Mouse (Mus musculus): ENCODE results near the gene Aoc2.

DNA sequence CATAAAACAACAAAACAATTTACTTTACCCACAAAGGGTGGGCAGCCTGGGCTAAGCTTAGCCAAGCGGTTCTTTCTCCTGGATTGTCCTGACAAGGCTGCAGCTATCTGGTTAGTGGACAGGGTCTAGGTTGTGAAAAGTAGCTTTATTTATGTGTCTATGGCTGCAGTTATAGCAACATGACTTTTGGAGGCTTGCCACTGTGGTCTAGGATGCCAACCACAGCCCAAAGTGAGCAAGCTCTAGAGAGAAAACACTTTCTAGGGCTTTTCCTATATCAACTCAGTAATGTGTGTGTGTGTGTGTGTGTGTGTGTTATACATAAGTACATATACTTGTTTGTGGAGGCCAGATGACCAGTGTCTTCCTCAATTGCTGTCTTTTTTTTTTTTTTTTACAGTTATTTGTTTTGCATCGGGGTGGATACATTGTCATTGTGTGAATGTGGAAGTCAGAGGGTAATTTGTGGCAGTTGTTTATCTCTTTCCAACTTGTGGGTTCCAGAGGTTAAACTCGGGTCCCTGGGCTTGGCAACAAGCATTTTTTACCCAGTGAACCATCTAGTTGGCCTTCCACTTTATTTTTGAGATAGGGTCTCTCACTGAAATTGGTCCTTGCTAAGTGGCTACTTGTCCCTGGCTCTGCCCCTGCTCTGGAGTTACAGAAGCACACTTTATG is 32.8 kb downstream of the Aoc2 start:
- TF ChIP-seq CTCF (IDR thresholded peaks at IDR 0.05; ENCODE audit: control insufficient read depth, insufficient read depth, insufficient read length) = no peak
- no peak for TF ChIP-seq FOSL1 (IDR thresholded peaks at IDR 0.05; ENCODE audit: insufficient read depth, low read length, poor library complexity, severe bottlenecking)
- no peak for TF ChIP-seq MAX (IDR thresholded peaks at IDR 0.05)
- no peak for TF ChIP-seq MYOG (IDR thresholded peaks at IDR 0.05; ENCODE audit: control insufficient read depth, extremely low read depth, insufficient read length)
- TF ChIP-seq USF1 (IDR thresholded peaks at IDR 0.05; ENCODE audit: low read depth) = no peak
- no peak for TF ChIP-seq MYOD1 (IDR thresholded peaks at IDR 0.05; ENCODE audit: control insufficient read depth, insufficient read length, low read depth)
